Mouse (Mus musculus) kidney, postnatal 36 days (tissue): ENCODE measurements around the gene Cldn24.
"Not testable (repeated sequence)": the region's sequence is repeated elsewhere in the genome, so short reads cannot be mapped to it uniquely, and the experiment has no call there.

Experiments
- DNase-seq, 2 experiments: peaks; one replicate each; pipeline ENCODE4 v3.0.0; 2021 to 2022; ENCODE audit warnings: mixed read lengths in 2 of 2

Cldn24 gene

GRCm38 (mm10) chr8:47821843-47822242, at the start of gene Cldn24:
Cldn24 (plus strand) TSS chr8:47822143.
- no peak for DNase-seq

- no peak for DNase-seq
Measured at GRCm38 (mm10) chr8:47772986-47773385, 49.0 kb upstream of the Cldn24 start.

- DNase-seq: no peak
Measured at GRCm38 (mm10) chr8:47777415-47777814, 44.5 kb upstream of the Cldn24 start.

GRCm38 (mm10) chr8:47779589-47779988, 42.4 kb upstream of the Cldn24 start:
- peak in 1 of 2 experiments; percentile 31 for DNase-seq

- peak in 1 of 2 experiments; percentile 58 for DNase-seq
Measured at GRCm38 (mm10) chr8:47781881-47782280, 40.1 kb upstream of the Cldn24 start.

GRCm38 (mm10) chr8:47783544-47783943, 38.4 kb upstream of the Cldn24 start:
- no peak for DNase-seq

GRCm38 (mm10) chr8:47783944-47784343, 38.0 kb upstream of the Cldn24 start:
- no peak for DNase-seq

GRCm38 (mm10) chr8:47784436-47784835, 37.5 kb upstream of the Cldn24 start:
- DNase-seq: no peak

GRCm38 (mm10) chr8:47786323-47786722, 35.6 kb upstream of the Cldn24 start:
- DNase-seq: no peak

- no peak for DNase-seq
Measured at GRCm38 (mm10) chr8:47787705-47788104, 34.2 kb upstream of the Cldn24 start.

- no peak for DNase-seq
Measured at GRCm38 (mm10) chr8:47791986-47792385, 30.0 kb upstream of the Cldn24 start.

- DNase-seq: no peak
Measured at GRCm38 (mm10) chr8:47799438-47799837, 22.5 kb upstream of the Cldn24 start.

- DNase-seq: no peak
Measured at GRCm38 (mm10) chr8:47802349-47802748, 19.6 kb upstream of the Cldn24 start.

- DNase-seq: no peak
Measured at GRCm38 (mm10) chr8:47804262-47804661, 17.7 kb upstream of the Cldn24 start.

GRCm38 (mm10) chr8:47809970-47810665, 11.8 kb upstream of the Cldn24 start:
- DNase-seq: no peak

GRCm38 (mm10) chr8:47810666-47811015, 11.3 kb upstream of the Cldn24 start:
- DNase-seq: no peak

- no peak for DNase-seq
Measured at GRCm38 (mm10) chr8:47811221-47811620, 10.7 kb upstream of the Cldn24 start.

- no peak for DNase-seq
Measured at GRCm38 (mm10) chr8:47819034-47819433, 2.9 kb upstream of the Cldn24 start.

- peak; percentile 39 to 48 for DNase-seq
Measured at GRCm38 (mm10) chr8:47820914-47821772, 800 bp upstream of the Cldn24 start.

GRCm38 (mm10) chr8:47822541-47822940, 598 bp downstream of the Cldn24 start:
- DNase-seq: not testable (repeated sequence)

GRCm38 (mm10) chr8:47823777-47824176, 1.8 kb downstream of the Cldn24 start:
- no peak for DNase-seq

GRCm38 (mm10) chr8:47824182-47824581, 2.2 kb downstream of the Cldn24 start, which contains the start of gene Cldn22:
Cldn22 (plus strand) TSS chr8:47824482.
- DNase-seq: no peak

GRCm38 (mm10) chr8:47825596-47825995, 3.7 kb downstream of the Cldn24 start:
- DNase-seq: no peak

- peak in 1 of 2 experiments; percentile 41 for DNase-seq
Measured at GRCm38 (mm10) chr8:47826911-47827310, 5.0 kb downstream of the Cldn24 start.
